Mouse (Mus musculus) MEL (cell line): Measurements from ENCODE around the gene Lipm. TPM values are rescaled to one million over a fixed set of nuclear protein-coding genes. Genes with fewer than 3 reads are reported as not detected.

ENCODE experiments used
- DNase-seq: peaks from one replicate; pipeline ENCODE4 v3.0.0; 2011; ENCODE audit warnings: low read depth, low spot score
- H3K27ac ChIP-seq: 2 replicates; pipeline ENCODE4 v1.5.1; 2012; ENCODE audit warnings: low read depth, mild to moderate bottlenecking, control low read depth, low read length, moderate library complexity; ENCODE audit not compliant: control insufficient read depth
- H3K27me3 ChIP-seq, 2 experiments: fragments of 150-350 bp in 1 of 2; sonication (generic) in 1 of 2; 2 replicates each; pipeline ENCODE4 v1.6.1; 2012; ENCODE audit warnings: low read length in 2 of 2, mild to moderate bottlenecking in 2 of 2, improper control_type of control experiment in 1 of 2, moderate library complexity in 1 of 2; ENCODE audit not compliant: insufficient read depth in 2 of 2, control insufficient read depth in 1 of 2
- H3K36me3 ChIP-seq, 2 experiments: 2 replicates each; pipeline ENCODE4 v1.6.1; 2012 to 2014; ENCODE audit warnings: low read length in 2 of 2, improper control_type of control experiment in 1 of 2, inconsistent platforms in 1 of 2, mild to moderate bottlenecking in 1 of 2; ENCODE audit not compliant: insufficient read depth in 2 of 2, control insufficient read depth in 1 of 2
- H3K4me1 ChIP-seq, 2 experiments: fragments of 150-350 bp in 1 of 2; sonication (generic) in 1 of 2; 2 replicates each; pipeline ENCODE4 v1.6.1; 2012; ENCODE audit warnings: low read length in 2 of 2, improper control_type of control experiment in 1 of 2, mild to moderate bottlenecking in 1 of 2; ENCODE audit not compliant: insufficient read depth in 2 of 2, control insufficient read depth in 1 of 2
- H3K4me3 ChIP-seq, 2 experiments: fragments of 150-350 bp in 1 of 2; sonication (generic) in 1 of 2; 2 replicates each; pipeline ENCODE4 v1.5.1; 2012; ENCODE audit warnings: low read depth in 2 of 2, low read length in 2 of 2, mild to moderate bottlenecking in 2 of 2, moderate library complexity in 2 of 2, control low read depth in 1 of 2, improper control_type of control experiment in 1 of 2; ENCODE audit not compliant: control insufficient read depth in 1 of 2, insufficient read depth in 1 of 2
- H3K79me2 ChIP-seq: 2 replicates; pipeline ENCODE4 v1.6.1; 2012; ENCODE audit warnings: mild to moderate bottlenecking, low read length, moderate library complexity; ENCODE audit not compliant: control insufficient read depth, poor library complexity, insufficient read depth
- H3K9ac ChIP-seq: 2 replicates; pipeline ENCODE4 v1.6.1; 2012; ENCODE audit warnings: low read depth, mild to moderate bottlenecking, control low read depth, low read length, moderate library complexity; ENCODE audit not compliant: control insufficient read depth, poor library complexity, severe bottlenecking
- H3K9me3 ChIP-seq: fragments of 150-350 bp; sonication (generic); replicated peaks from 2 replicates; pipeline ENCODE4 v1.6.1; 2012; ENCODE audit warnings: mild to moderate bottlenecking, low read length, improper control_type of control experiment, moderate library complexity; ENCODE audit not compliant: insufficient read depth
- BHLHE40 ChIP-seq: IDR thresholded peaks from 2 replicates; pipeline ENCODE4 v1.6.1; 2012; ENCODE audit warnings: low read depth, mild to moderate bottlenecking, inconsistent platforms, low read length, improper control_type of control experiment, borderline replicate concordance
- CHD1 ChIP-seq: IDR thresholded peaks from 2 replicates; pipeline ENCODE4 v1.6.1; 2012; ENCODE audit warnings: low read depth, mild to moderate bottlenecking, inconsistent platforms, low read length, improper control_type of control experiment
- ELF1 ChIP-seq: IDR thresholded peaks from 2 replicates; pipeline ENCODE4 v1.6.1; 2014; ENCODE audit warnings: low read depth, mild to moderate bottlenecking, inconsistent platforms, low read length, improper control_type of control experiment, moderate library complexity
- ETS1 ChIP-seq: IDR thresholded peaks from 2 replicates; pipeline ENCODE4 v1.6.1; 2012; ENCODE audit warnings: low read depth, mild to moderate bottlenecking, inconsistent platforms, low read length, improper control_type of control experiment, moderate library complexity
- GABPA ChIP-seq: IDR thresholded peaks from 2 replicates; pipeline ENCODE4 v1.6.1; 2012; ENCODE audit warnings: low read depth, mild to moderate bottlenecking, inconsistent platforms, low read length, improper control_type of control experiment, moderate library complexity
- GATA1 ChIP-seq: IDR thresholded peaks from 2 replicates; pipeline ENCODE4 v1.6.1; 2011; ENCODE audit warnings: low read depth, low read length, improper control_type of control experiment
- HCFC1 ChIP-seq: IDR thresholded peaks from 2 replicates; pipeline ENCODE4 v1.6.1; 2012; ENCODE audit warnings: low read depth, mild to moderate bottlenecking, inconsistent platforms, low read length, improper control_type of control experiment, moderate library complexity
- KAT2A ChIP-seq: conservative IDR thresholded peaks from 2 replicates; pipeline ENCODE4 v1.6.1; 2012; ENCODE audit warnings: low read depth, low read length, improper control_type of control experiment, inconsistent platforms
- MAFK ChIP-seq: IDR thresholded peaks from 2 replicates; pipeline ENCODE4 v1.6.1; 2011; ENCODE audit warnings: low read depth, mild to moderate bottlenecking, low read length, improper control_type of control experiment, borderline replicate concordance
- MAX ChIP-seq: IDR thresholded peaks from 2 replicates; pipeline ENCODE4 v1.6.1; 2011; ENCODE audit warnings: low read length, improper control_type of control experiment
- MAZ ChIP-seq: IDR thresholded peaks from 2 replicates; pipeline ENCODE4 v1.6.1; 2012; ENCODE audit warnings: low read depth, mild to moderate bottlenecking, inconsistent platforms, low read length, improper control_type of control experiment
- MXI1 ChIP-seq: IDR thresholded peaks from 2 replicates; pipeline ENCODE4 v1.6.1; 2011; ENCODE audit warnings: mild to moderate bottlenecking, low read depth, low read length, improper control_type of control experiment
- MYB ChIP-seq: IDR thresholded peaks from 2 replicates; pipeline ENCODE4 v1.6.1; 2011; ENCODE audit warnings: mild to moderate bottlenecking, low read depth, low read length, improper control_type of control experiment
- MYC ChIP-seq: IDR thresholded peaks from 2 replicates; pipeline ENCODE4 v1.6.1; 2011; ENCODE audit warnings: low read depth, mild to moderate bottlenecking, low read length, improper control_type of control experiment, moderate library complexity
- NELFE ChIP-seq: IDR thresholded peaks from 2 replicates; pipeline ENCODE4 v1.6.1; 2011; ENCODE audit warnings: low read depth, low read length, improper control_type of control experiment
- NRF1 ChIP-seq: IDR thresholded peaks from 2 replicates; pipeline ENCODE4 v1.6.1; 2014; ENCODE audit warnings: low read depth, mild to moderate bottlenecking, inconsistent platforms, low read length, improper control_type of control experiment, moderate library complexity; ENCODE audit not compliant: poor library complexity, insufficient read depth, severe bottlenecking
- POLR2A ChIP-seq, 2 experiments: IDR thresholded peaks; 2 replicates each; pipeline ENCODE4 v1.6.1; 2011 to 2012; ENCODE audit warnings: low read length in 2 of 2, mild to moderate bottlenecking in 2 of 2, control low read depth in 1 of 2, improper control_type of control experiment in 1 of 2, low read depth in 1 of 2, moderate library complexity in 1 of 2; ENCODE audit not compliant: control insufficient read depth in 1 of 2, insufficient read depth in 1 of 2, poor library complexity in 1 of 2
- POLR2AphosphoS2 ChIP-seq: IDR thresholded peaks from 2 replicates; pipeline ENCODE4 v1.6.1; 2011; ENCODE audit warnings: low read length, improper control_type of control experiment
- POLR2AphosphoS5 ChIP-seq: IDR thresholded peaks from 2 replicates; pipeline ENCODE4 v1.6.1; 2012; ENCODE audit warnings: low read depth, borderline replicate concordance, mild to moderate bottlenecking, inconsistent platforms, low read length, moderate library complexity, mixed read lengths
- RAD21 ChIP-seq: IDR thresholded peaks from 2 replicates; pipeline ENCODE4 v1.6.1; 2011; ENCODE audit warnings: mild to moderate bottlenecking, low read depth, low read length, improper control_type of control experiment
- RCOR1 ChIP-seq: IDR thresholded peaks from 2 replicates; pipeline ENCODE4 v1.6.1; 2012; ENCODE audit warnings: low read depth, mild to moderate bottlenecking, inconsistent platforms, low read length, improper control_type of control experiment
- SMC3 ChIP-seq: IDR thresholded peaks from 2 replicates; pipeline ENCODE4 v1.6.1; 2011; ENCODE audit warnings: low read depth, low read length, improper control_type of control experiment
- TAL1 ChIP-seq: IDR thresholded peaks from 2 replicates; pipeline ENCODE4 v1.6.1; 2012; ENCODE audit warnings: mild to moderate bottlenecking, inconsistent platforms, low read length, moderate library complexity, mixed read lengths
- TBP ChIP-seq: IDR thresholded peaks from 2 replicates; pipeline ENCODE4 v1.8.0; 2011; ENCODE audit warnings: low read depth, low read length, improper control_type of control experiment
- UBTF ChIP-seq: IDR thresholded peaks from 2 replicates; pipeline ENCODE4 v1.6.1; 2012; ENCODE audit warnings: low read depth, mild to moderate bottlenecking, inconsistent platforms, low read length, improper control_type of control experiment, moderate library complexity, borderline replicate concordance; ENCODE audit not compliant: insufficient read depth
- USF1 ChIP-seq: IDR thresholded peaks from 2 replicates; pipeline ENCODE4 v1.6.1; 2014; ENCODE audit warnings: low read depth, mild to moderate bottlenecking, inconsistent platforms, low read length, improper control_type of control experiment, moderate library complexity
- ZKSCAN1 ChIP-seq: IDR thresholded peaks from 2 replicates; pipeline ENCODE4 v1.6.1; 2012; ENCODE audit warnings: low read depth, mild to moderate bottlenecking, inconsistent platforms, low read length, improper control_type of control experiment, moderate library complexity
- ZMIZ1 ChIP-seq: IDR thresholded peaks from 2 replicates; pipeline ENCODE4 v1.6.1; 2012; ENCODE audit warnings: low read depth, mild to moderate bottlenecking, inconsistent platforms, low read length, improper control_type of control experiment, moderate library complexity
- polyA plus RNA-seq, 2 experiments: library from polyadenylated mRNA; stranded (reverse) in 1 of 2; unstranded in 1 of 2; fragments of >175 nt in 1 of 2; fragments of >200 nt in 1 of 2; gene quantifications; 2 replicates each; pipeline versions ENCODE4 v1.2.1 to v1.2.4; 2012; ENCODE audit warnings: low replicate concordance in 2 of 2, low read depth in 1 of 2; ENCODE audit not compliant: insufficient read length in 2 of 2, insufficient read depth in 1 of 2, missing spikeins in 1 of 2
- total RNA-seq: library from RNA; depleted of rRNA; stranded (reverse); fragments of 300-350 nt; gene quantifications from 2 replicates; pipeline ENCODE4 v1.2.3, GENCODE M21; 2012

The Lipm gene
- total and polyA plus RNA-seq, 3 experiments, result not detected

DNA sequence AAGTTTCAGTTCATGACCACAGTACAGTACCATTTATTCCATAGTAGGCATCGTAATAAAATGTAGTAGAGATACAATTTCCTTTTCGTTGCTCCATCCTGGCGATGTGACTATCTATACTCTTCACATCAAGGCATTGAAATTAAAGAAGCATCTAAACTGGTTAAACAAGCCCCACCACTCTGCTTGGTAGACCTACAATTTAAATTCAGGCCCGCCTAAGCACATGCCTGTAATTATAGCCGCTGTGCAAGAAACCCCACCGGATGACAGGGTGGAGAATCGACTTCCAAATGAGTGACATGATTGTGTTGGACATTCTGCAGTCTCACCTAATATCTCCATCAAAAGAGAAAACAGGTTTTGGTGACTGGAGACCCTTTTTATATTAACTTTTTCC lies 1.2 kb downstream of the Lipm start:
- no peak overlapping the region for H3K4me3 ChIP-seq
- TF ChIP-seq USF1 (no peak), MXI1 (no peak), HCFC1 (no peak), POLR2A (IDR thresholded peaks at IDR 0.05; ENCODE audit: control insufficient read depth in 1 of 2, insufficient read depth in 1 of 2, low read depth in 1 of 2, low read length in 2 of 2, poor library complexity in 1 of 2) (no peak), ETS1 (no peak), KAT2A (no peak), MYB (no peak), NRF1 (no peak), RAD21 (no peak), MAX (no peak), ELF1 (no peak), POLR2AphosphoS5 (no peak), TAL1 (no peak), RCOR1 (no peak), SMC3 (no peak), UBTF (no peak), GATA1 (no peak)
- H3K9me3 ChIP-seq, result no peaks in the 10 kb centered on the region
- no peaks in the 10 kb centered on the region for H3K4me1 ChIP-seq
- H3K27me3 ChIP-seq, result no peaks in the 10 kb centered on the region; a peak in 2 of 4 replicates
- no peak overlapping the region for H3K27ac ChIP-seq
- no peak for DNase-seq
- no peaks in the 10 kb centered on the region for H3K79me2 ChIP-seq
- H3K36me3 ChIP-seq, result no peaks in the 10 kb centered on the region
- H3K9ac ChIP-seq, result no peak overlapping the region

GRCm38 (mm10) chr19:34104841-34105240 lies 4.1 kb downstream of the Lipm start:
- Histone ChIP-seq H3K9me3 (no peaks in the 10 kb centered on the region), H3K9ac (no peak overlapping the region), H3K4me1 (no peaks in the 10 kb centered on the region), H3K27ac (no peak overlapping the region), H3K79me2 (no peaks in the 10 kb centered on the region), H3K36me3 (no peaks in the 10 kb centered on the region), H3K27me3 (no peaks in the 10 kb centered on the region; a peak in 1 of 4 replicates), H3K4me3 (no peak overlapping the region)
- no peak for DNase-seq
- TF ChIP-seq MYC, result no peak
- TF ChIP-seq ELF1, result no peak
- TF ChIP-seq CHD1, result no peak
- no peak for TF ChIP-seq RCOR1
- no peak for TF ChIP-seq TBP
- no peak for TF ChIP-seq KAT2A
- TF ChIP-seq ZKSCAN1, result no peak
- no peak for TF ChIP-seq POLR2AphosphoS2
- no peak for TF ChIP-seq NRF1
- TF ChIP-seq GABPA, result no peak
- TF ChIP-seq HCFC1, result no peak
- TF ChIP-seq POLR2A (IDR thresholded peaks at IDR 0.05; ENCODE audit: control insufficient read depth in 1 of 2, insufficient read depth in 1 of 2, low read depth in 1 of 2, low read length in 2 of 2, poor library complexity in 1 of 2), result no peak
- TF ChIP-seq BHLHE40, result no peak
- TF ChIP-seq POLR2AphosphoS5, result no peak
- no peak for TF ChIP-seq ZMIZ1
- TF ChIP-seq MAZ, result no peak
- TF ChIP-seq NELFE, result no peak
- TF ChIP-seq MAFK, result no peak
- no peak for TF ChIP-seq MYB
